Mouse (Mus musculus): Measurements from ENCODE around the gene Hdac5. TPM values are rescaled to one million over a fixed set of nuclear protein-coding genes. Genes with fewer than 3 reads are reported as not detected.

The Hdac5 gene
- total RNA-seq, 2 experiments from 2014 or later = 78.3 to 78.7 TPM

- DNase-seq = no peak
- peak overlapping the region; percentile 95 for H3K4me3 ChIP-seq
- H3K27ac ChIP-seq = peak overlapping the region; percentile 97
- TF ChIP-seq CTCF (IDR thresholded peaks at IDR 0.05) = no peak
- intact Hi-C loops (cut with DNase I) = no loop called here
Observed at GRCm38 (mm10) chr11:102228191-102228545, 1.8 kb downstream of the Hdac5 start.

DNA sequence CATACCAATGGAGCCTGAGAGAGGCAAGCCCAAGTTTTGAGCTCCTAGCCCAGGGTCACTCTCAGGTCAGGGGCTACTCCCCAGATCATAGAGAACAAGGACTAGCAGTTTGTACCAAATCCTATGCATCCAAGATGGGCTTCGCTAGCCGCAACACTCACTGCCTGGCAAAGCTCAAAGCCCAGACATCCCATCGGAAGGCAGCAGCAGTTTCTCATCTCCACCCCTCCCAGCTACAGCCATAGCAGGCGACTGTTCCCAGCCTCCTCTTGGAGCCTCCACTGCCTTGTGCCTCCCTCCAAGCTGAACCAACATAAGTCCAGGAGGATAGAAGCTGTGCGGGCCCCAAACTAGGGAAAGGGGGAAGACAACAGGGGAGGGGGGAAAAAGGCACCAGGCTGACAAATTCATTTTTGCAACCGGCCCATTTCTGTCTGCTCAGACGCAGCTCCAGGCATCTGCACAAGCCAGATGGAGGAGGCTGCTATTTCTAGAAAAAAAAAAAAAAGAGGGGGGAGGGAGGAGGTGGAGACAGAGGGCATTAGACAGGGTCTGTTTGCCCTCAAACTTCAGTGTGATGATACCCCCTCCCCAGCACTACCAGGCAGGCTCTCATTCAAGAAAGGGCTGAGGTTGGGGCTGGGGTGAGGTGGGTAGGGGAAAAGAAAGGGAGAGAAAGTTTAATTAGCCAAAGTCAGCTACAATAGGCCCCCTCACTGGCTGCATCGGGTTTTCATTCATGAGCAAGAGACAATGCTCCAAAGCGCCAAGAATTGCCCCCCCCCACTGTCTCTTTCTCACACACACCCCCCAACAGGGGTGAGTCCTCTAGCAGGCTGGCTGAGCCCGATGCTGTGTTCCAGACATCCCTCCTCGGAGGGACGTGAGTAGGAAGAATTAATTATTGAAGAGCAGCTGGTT lies 2.4 kb downstream of the Hdac5 start:
- peak; percentile 19 for DNase-seq
- no peak for TF ChIP-seq CTCF (IDR thresholded peaks at IDR 0.05)
- peak overlapping the region; percentile 95 for H3K4me3 ChIP-seq
- intact Hi-C loops (cut with DNase I) = no loop called here
- H3K27ac ChIP-seq = peak overlapping the region; percentile 76

- no peak for DNase-seq
- intact Hi-C loops (cut with DNase I) = no loop called here
- no peak for TF ChIP-seq CTCF (IDR thresholded peaks at IDR 0.05)
- H3K27ac ChIP-seq = peak overlapping the region; percentile 76
- H3K4me3 ChIP-seq = peak overlapping the region; percentile 95; the same call in 1 of the 2 replicates
Observed at GRCm38 (mm10) chr11:102226067-102226978, 3.6 kb downstream of the Hdac5 start.

GRCm38 (mm10) chr11:102225221-102225620 lies 4.7 kb downstream of the Hdac5 start:
- intact Hi-C loops (cut with DNase I) = no loop called here
- Histone ChIP-seq H3K27ac (peak overlapping the region; percentile 76), H3K4me3 (peak overlapping the region; percentile 62)
- TF ChIP-seq CTCF (IDR thresholded peaks at IDR 0.05) = no peak
- DNase-seq = no peak

DNA sequence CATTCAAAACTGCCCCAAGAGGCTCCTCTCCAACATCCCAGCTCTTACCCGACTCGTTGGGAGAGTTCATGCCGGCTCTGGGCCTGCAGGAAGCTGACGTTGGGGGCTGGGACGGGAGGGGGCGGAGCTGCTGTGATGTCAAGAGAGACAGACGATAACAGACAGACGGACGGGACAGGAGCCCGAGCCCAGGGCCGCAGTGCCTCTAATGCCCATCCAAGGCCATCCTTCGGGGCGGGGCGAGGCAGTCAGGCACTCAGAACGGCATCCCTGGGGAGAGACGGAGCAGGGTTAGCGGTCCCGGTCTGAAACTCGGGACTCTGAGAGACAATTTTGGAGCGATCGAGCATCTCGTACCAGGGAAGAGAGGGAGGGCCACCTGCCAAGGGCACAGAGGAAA lies 5.3 kb downstream of the Hdac5 start:
- intact Hi-C loops (cut with DNase I) = no loop called here
- Histone ChIP-seq H3K4me3 (peak overlapping the region; percentile 62), H3K27ac (peak overlapping the region; percentile 76)
- no peak for TF ChIP-seq CTCF (IDR thresholded peaks at IDR 0.05)
- DNase-seq = peak; percentile 65

DNA sequence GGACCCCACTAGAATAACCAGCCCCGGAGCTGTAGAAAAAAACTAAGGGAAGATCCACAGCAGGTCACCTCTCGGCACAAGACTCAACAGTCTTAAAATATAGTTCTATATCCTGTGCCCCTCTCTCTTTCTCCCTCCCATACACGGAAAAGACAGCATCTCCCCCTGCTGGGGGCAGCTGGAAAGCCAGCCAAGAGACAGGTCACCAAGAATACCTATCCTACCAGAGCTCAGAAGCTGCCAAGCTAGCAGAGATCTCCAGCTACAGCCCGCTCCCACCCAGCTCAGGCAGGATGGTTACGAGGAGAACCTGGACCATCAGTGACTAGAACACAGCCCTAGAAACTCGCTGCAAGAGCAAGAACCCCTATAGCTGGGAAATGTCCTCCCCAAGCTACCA lies 6.8 kb downstream of the Hdac5 start:
- H3K27ac ChIP-seq = peak overlapping the region; percentile 98
- DNase-seq = peak; percentile 36
- TF ChIP-seq CTCF (IDR thresholded peaks at IDR 0.05) = peak; percentile 52
- intact Hi-C loops (cut with DNase I) = no loop called here
- 0 out of 2 replicates have a peak overlapping the region, but pooled peaks have one; percentile 9 for H3K4me3 ChIP-seq

DNA sequence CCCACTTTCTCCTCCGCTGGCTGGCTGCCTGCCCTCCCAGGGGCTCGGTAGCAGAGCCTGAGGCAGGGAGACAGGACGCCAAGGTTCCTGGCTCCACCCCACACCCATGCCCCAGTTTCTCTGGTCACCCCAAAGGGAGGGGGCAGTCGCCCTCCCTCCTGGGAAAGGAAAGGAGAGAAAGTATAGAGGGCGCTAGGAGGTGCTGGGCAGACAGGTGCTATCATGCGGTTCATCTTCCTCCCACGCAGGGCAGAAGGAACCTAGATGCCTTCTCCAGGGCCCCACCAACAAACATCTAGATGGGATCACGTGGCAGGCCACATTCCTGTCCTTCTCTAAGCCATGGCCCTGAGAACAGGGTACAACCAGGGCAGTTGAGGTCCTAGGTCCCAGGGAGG lies 8.0 kb downstream of the Hdac5 start:
- intact Hi-C loops (cut with DNase I) = no loop called here
- Histone ChIP-seq H3K27ac (peak overlapping the region; percentile 98), H3K4me3 (peak overlapping the region; percentile 29; the same call in 1 of the 2 replicates)
- no peak for TF ChIP-seq CTCF (IDR thresholded peaks at IDR 0.05)
- peak; percentile 61 for DNase-seq

- DNase-seq = no peak
- TF ChIP-seq CTCF (IDR thresholded peaks at IDR 0.05) = no peak
- peak overlapping the region; percentile 98 for H3K27ac ChIP-seq
- intact Hi-C loops (cut with DNase I) = no loop called here
- H3K4me3 ChIP-seq = peak overlapping the region; percentile 29; the same call in 1 of the 2 replicates
Observed at GRCm38 (mm10) chr11:102221243-102221953, 8.6 kb downstream of the Hdac5 start.

DNA sequence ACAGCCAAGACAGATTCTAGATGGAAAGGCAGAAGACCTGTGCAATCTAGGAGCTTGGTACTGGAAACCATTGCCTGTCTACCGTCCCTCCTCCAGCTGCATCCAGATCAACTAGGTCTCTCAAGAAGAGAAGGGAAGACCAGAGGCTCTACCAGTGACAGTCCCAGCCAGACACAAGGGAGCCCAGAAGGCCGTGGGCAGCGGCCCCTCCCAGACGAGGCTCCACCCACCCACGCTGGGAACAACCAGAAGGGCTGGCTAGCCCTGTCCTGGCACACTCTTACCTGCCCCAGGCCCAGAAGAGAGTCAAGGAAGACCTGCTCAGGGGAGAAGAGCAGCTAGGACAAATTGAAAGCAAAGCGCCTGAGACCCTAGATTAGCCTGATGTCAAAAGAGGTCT lies 9.5 kb downstream of the Hdac5 start:
- peak; percentile 55 for DNase-seq
- TF ChIP-seq CTCF (IDR thresholded peaks at IDR 0.05) = no peak
- intact Hi-C loops (cut with DNase I) = no loop called here
- H3K4me3 ChIP-seq = peak overlapping the region; percentile 21
- H3K27ac ChIP-seq = peak overlapping the region; percentile 98

- intact Hi-C loops (cut with DNase I) = no loop called here
- peak overlapping the region; percentile 98 for H3K27ac ChIP-seq
- DNase-seq = peak; percentile 96
- TF ChIP-seq CTCF (IDR thresholded peaks at IDR 0.05) = no peak
- peak overlapping the region; percentile 80 for H3K4me3 ChIP-seq
Observed at GRCm38 (mm10) chr11:102219994-102220346, 10.0 kb downstream of the Hdac5 start.

DNA sequence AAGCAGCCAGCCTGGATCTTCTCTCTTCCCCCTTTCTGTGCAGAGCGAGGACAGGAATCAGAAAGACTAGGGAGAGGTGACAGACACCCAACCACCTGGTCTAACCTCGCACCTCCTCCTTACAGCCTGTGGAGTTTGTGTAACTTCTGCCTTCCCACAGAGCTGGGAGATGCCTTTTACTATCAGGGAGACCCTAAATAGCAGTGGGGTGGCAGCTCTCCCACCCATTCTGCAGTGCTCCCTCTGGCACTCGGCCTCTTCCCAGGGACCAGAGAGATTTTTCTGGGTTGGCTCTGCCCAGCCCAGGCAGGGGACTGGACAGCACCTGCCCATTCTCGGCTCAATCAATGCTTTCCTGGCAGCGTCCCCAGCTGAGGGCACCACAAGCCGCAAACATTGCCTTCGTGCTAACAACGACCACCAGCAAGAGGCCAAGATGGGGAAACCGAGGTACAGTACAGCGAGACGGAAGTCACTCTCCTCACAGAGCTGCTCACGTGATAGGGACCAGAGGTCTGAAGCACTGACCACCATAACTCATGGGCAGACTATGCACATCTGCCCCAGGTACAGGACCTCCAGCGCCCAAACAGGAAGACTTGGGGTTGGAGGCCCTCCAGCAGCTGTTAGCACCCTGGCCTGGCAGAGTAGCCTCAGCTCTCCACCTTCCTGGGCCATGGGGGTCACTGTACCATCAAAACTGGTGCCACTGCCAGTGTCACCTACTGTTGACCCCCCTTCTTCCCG lies 10.5 kb downstream of the Hdac5 start:
- peak overlapping the region; percentile 80 for H3K4me3 ChIP-seq
- H3K27ac ChIP-seq = peak overlapping the region; percentile 98
- no peak for TF ChIP-seq CTCF (IDR thresholded peaks at IDR 0.05)
- DNase-seq = peak; percentile 60
- intact Hi-C loops (cut with DNase I) = no loop called here
